Comparison of ENCODE assay signal across 22 mouse cellular contexts in genomic region chr6:136255726-136256512, GRCm38 (mm10).
DNase-seq lines count a peak whose midpoint lies in the region; ATAC-seq and TF ChIP-seq lines count a peak whose summit lies in the region.
"Had no signal": no experiment of that assay in that cellular context is flagged by ENCODE, and none has a peak within 500 bp of the region (broad histone marks: within the 10 kb centered on the region; RNA-seq: fewer than 3 reads in every experiment).

No protein-coding gene starts in this region.

- H3K4me1 ChIP-seq in kidney, postnatal 0 days (replicated peaks; ENCODE audit: insufficient read depth, low read length) = no peaks in the 10 kb centered on the region
- no peaks in the 10 kb centered on the region for H3K4me1 ChIP-seq in midbrain, embryonic 16.5 days (ENCODE audit: control insufficient read depth, insufficient read depth, low read length)
- no peaks in the 10 kb centered on the region for H3K4me1 ChIP-seq in midbrain, embryonic 14.5 days (ENCODE audit: control insufficient read depth, insufficient read depth, low read length)
- H3K4me1 ChIP-seq in stomach, postnatal 0 days (replicated peaks; ENCODE audit: control insufficient read depth, insufficient read depth) = no peaks in the 10 kb centered on the region
- H3K4me1 ChIP-seq: embryonic facial prominence, embryonic 15.5 days; heart, embryonic 10.5 days had no signal

- no peak for DNase-seq in frontal cortex, adult 2 months (ENCODE audit: extremely low spot score in 1 of 2, low spot score in 1 of 2)
- peak; percentile 16 for DNase-seq in kidney, postnatal 0 days (ENCODE audit: low spot score)
- DNase-seq in kidney, postnatal 4 days = no peak
- no peak for DNase-seq in midbrain, embryonic 14.5 days
- peak; percentile 17 for DNase-seq in stomach, postnatal 0 days (ENCODE audit: low spot score)
- DNase-seq: cerebellum, adult 11 months; cerebellum, postnatal 14 days; gastrocnemius, postnatal 36 days; heart, postnatal 10 days; kidney, adult 11 months; kidney, postnatal 14 days; left cerebral cortex, postnatal 4 days; lung, adult 18-20 months; lung, postnatal 4 days; thymus, postnatal 36 days had no signal

- H3K4me2 ChIP-seq in kidney, postnatal 0 days (ENCODE audit: low read length) = no peak overlapping the region
- no peak overlapping the region for H3K4me2 ChIP-seq in midbrain, embryonic 16.5 days (ENCODE audit: low read length)
- H3K4me2 ChIP-seq in midbrain, embryonic 14.5 days (ENCODE audit: low read length) = no peak overlapping the region
- H3K4me2 ChIP-seq in stomach, postnatal 0 days (replicated peaks; ENCODE audit: low read depth) = no peak overlapping the region
- H3K4me2 ChIP-seq: embryonic facial prominence, embryonic 15.5 days; liver, embryonic 11.5 days; midbrain, embryonic 11.5 days; neural tube, embryonic 13.5 days had no signal

- H3K9ac ChIP-seq in kidney, postnatal 0 days (ENCODE audit: low read depth, low read length) = no peak overlapping the region
- H3K9ac ChIP-seq in midbrain, embryonic 16.5 days (ENCODE audit: low read depth, low read length) = no peak overlapping the region
- H3K9ac ChIP-seq in midbrain, embryonic 14.5 days (replicated peaks; ENCODE audit: low read length) = no peak overlapping the region
- no peak overlapping the region for H3K9ac ChIP-seq in stomach, postnatal 0 days (ENCODE audit: low read length)
- H3K9ac ChIP-seq: embryonic facial prominence, embryonic 15.5 days; neural tube, embryonic 13.5 days had no signal

- ATAC-seq in frontal cortex, adult (ENCODE audit: low TSS enrichment) = peak; percentile 69
- no peak for ATAC-seq in kidney, postnatal 0 days (replicated peaks; ENCODE audit: low FRiP score, low read depth)
- no peak for ATAC-seq in midbrain, embryonic 16.5 days
- ATAC-seq in midbrain, embryonic 14.5 days (ENCODE audit: low FRiP score, low TSS enrichment) = no peak
- peak; percentile 75 for ATAC-seq in stomach, postnatal 0 days (ENCODE audit: low FRiP score, low TSS enrichment)

- 17% methylated on average over 10 of the region's 10 CpGs for WGBS in kidney, postnatal 0 days
- 52% methylated on average over 10 of the region's 10 CpGs for WGBS in midbrain, embryonic 16.5 days
- WGBS in midbrain, embryonic 14.5 days = 62% methylated on average over 10 of the region's 10 CpGs
- WGBS in stomach, postnatal 0 days = 22% methylated on average over 10 of the region's 10 CpGs

- no peak overlapping the region for H3K27ac ChIP-seq in kidney, postnatal 0 days
- 0 out of 2 replicates have a peak overlapping the region, but pooled peaks have one; percentile 24 for H3K27ac ChIP-seq in midbrain, embryonic 16.5 days (ENCODE audit: low read length)
- H3K27ac ChIP-seq in midbrain, embryonic 14.5 days (replicated peaks; ENCODE audit: low read depth, low read length) = no peak overlapping the region
- H3K27ac ChIP-seq in stomach, postnatal 0 days (replicated peaks) = no peak overlapping the region
- H3K27ac ChIP-seq: embryonic facial prominence, embryonic 15.5 days; heart, embryonic 10.5 days; neural tube, embryonic 13.5 days had no signal

- no peaks in the 10 kb centered on the region for H3K27me3 ChIP-seq in kidney, postnatal 0 days (ENCODE audit: insufficient read depth, low read length)
- no peaks in the 10 kb centered on the region for H3K27me3 ChIP-seq in midbrain, embryonic 16.5 days (ENCODE audit: control insufficient read depth, insufficient read depth, low read depth, low read length)
- H3K27me3 ChIP-seq in midbrain, embryonic 14.5 days (ENCODE audit: control insufficient read depth, insufficient read depth, low read length) = no peaks in the 10 kb centered on the region
- H3K27me3 ChIP-seq in stomach, postnatal 0 days (ENCODE audit: control insufficient read depth, insufficient read depth, low read length) = no peaks in the 10 kb centered on the region
- H3K27me3 ChIP-seq: embryonic facial prominence, embryonic 15.5 days; neural tube, embryonic 13.5 days had no signal

- TF ChIP-seq CTCF in kidney, postnatal 0 days (IDR thresholded peaks at IDR 0.05; ENCODE audit: low read depth) = no peak
- no peak for TF ChIP-seq CTCF in stomach, postnatal 0 days (IDR thresholded peaks at IDR 0.05; ENCODE audit: low read depth)

- TF ChIP-seq EP300 in stomach, postnatal 0 days (optimal IDR thresholded peaks at IDR 0.05) = no peak

- no peaks in the 10 kb centered on the region for H3K9me3 ChIP-seq in kidney, postnatal 0 days (replicated peaks; ENCODE audit: low read length)
- no peaks in the 10 kb centered on the region for H3K9me3 ChIP-seq in midbrain, embryonic 16.5 days (replicated peaks; ENCODE audit: control insufficient read depth, low read length, poor library complexity, severe bottlenecking)
- no peaks in the 10 kb centered on the region for H3K9me3 ChIP-seq in midbrain, embryonic 14.5 days (ENCODE audit: control insufficient read depth, low read length)
- H3K9me3 ChIP-seq in stomach, postnatal 0 days (ENCODE audit: control insufficient read depth, low read length) = no peaks in the 10 kb centered on the region
- H3K9me3 ChIP-seq: embryonic facial prominence, embryonic 15.5 days; heart, embryonic 10.5 days; neural tube, embryonic 13.5 days had no signal

- no peak overlapping the region for H3K4me3 ChIP-seq in kidney, postnatal 0 days (replicated peaks; ENCODE audit: low read depth, low read length)
- H3K4me3 ChIP-seq in midbrain, embryonic 16.5 days (ENCODE audit: low read depth, low read length) = no peak overlapping the region
- no peak overlapping the region for H3K4me3 ChIP-seq in midbrain, embryonic 14.5 days (replicated peaks; ENCODE audit: low read depth, low read length)
- H3K4me3 ChIP-seq in stomach, postnatal 0 days (ENCODE audit: low read depth, low read length) = no peak overlapping the region
- H3K4me3 ChIP-seq: embryonic facial prominence, embryonic 15.5 days; heart, embryonic 10.5 days; neural tube, embryonic 13.5 days had no signal

- H3K36me3 ChIP-seq in kidney, postnatal 0 days (ENCODE audit: insufficient read depth, low read length) = no peaks in the 10 kb centered on the region
- no peaks in the 10 kb centered on the region for H3K36me3 ChIP-seq in midbrain, embryonic 16.5 days (ENCODE audit: control insufficient read depth, insufficient read depth, low read length)
- no peaks in the 10 kb centered on the region for H3K36me3 ChIP-seq in midbrain, embryonic 14.5 days (ENCODE audit: control insufficient read depth, insufficient read depth, low read length)
- H3K36me3 ChIP-seq in stomach, postnatal 0 days (ENCODE audit: control insufficient read depth, insufficient read depth, low read length) = no peaks in the 10 kb centered on the region
- H3K36me3 ChIP-seq: embryonic facial prominence, embryonic 15.5 days; heart, embryonic 10.5 days; neural tube, embryonic 13.5 days had no signal

Comparison
In these comparisons a context has a peak if more than half of its experiments do, and no peak if none do; other contexts are left out.
1. DNase-seq: peak in kidney, postnatal 0 days (single experiment) and stomach, postnatal 0 days (single experiment); none in frontal cortex, adult 2 months (0 of 2), kidney, postnatal 4 days (0 of 2) and midbrain, embryonic 14.5 days (single experiment).
2. ATAC-seq: peak in frontal cortex, adult (single experiment) and stomach, postnatal 0 days (single experiment); none in kidney, postnatal 0 days (single experiment), midbrain, embryonic 16.5 days (single experiment) and midbrain, embryonic 14.5 days (single experiment).